Mouse (Mus musculus) mesoderm, embryonic 11.5 days (tissue): ENCODE results near the gene Gdf1.

Experiments
- DNase-seq: peaks from one replicate; pipeline ENCODE4 v3.0.0-alpha.2; 2012; ENCODE audit warnings: low read depth, low spot score

The Gdf1 gene

DNA sequence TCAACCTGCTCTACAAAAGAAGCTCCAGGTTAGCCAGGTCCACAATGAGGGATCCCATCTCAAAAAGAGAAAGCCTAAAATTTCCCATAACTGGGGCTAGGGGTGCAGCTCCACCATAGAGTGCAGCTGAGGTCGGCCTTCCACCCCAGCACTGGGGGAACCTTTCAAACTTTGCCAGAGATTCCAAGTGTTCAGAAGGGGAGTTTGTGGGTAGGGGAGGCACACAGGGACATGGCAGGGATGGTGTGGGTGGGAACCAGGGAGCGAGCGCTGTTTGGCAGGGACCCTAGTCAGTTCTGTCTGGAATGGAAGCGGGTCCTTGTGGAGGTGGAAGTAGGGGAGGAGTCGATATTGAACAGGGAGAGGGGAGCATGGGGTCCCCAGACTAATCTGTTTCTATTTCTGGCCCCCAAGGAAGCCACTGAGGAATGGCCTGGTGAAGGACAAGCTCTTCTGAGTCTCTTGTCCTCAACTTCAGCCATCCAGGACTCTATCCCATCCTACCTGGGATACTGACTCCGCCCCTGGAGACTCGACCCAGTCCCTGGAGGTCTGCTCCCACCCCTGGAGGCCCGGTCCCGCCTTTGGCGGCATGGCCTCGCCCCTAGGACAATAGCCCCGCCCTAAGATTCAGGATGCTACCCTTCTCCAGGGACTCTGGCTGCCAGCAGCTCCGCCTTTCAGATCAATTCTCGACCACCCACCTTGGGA, at the start of gene Gdf1:
Gene Gdf1, plus strand, starts transcription at position 694 of the 711 bp plus-strand sequence.
- peak; percentile 55 for DNase-seq

DNA sequence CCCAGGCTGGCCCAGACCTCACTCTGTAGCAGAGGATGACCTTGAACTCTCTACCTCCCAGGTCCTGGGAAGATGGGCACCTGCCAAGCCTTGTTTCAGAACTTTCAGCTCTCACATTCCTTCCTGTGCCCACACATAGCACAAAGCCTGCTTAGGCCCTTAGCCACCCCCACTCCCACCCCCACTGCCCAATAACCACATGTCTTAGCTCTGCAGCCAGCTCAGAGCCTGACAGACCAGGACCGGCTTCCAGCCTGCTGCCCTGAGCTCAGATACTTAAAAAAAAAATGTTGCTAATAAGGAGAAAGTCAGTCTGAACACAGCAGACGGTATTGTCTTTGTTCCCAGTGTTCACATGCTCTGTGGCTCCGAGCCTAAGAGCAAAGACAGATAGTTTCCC, 48.6 kb upstream of the Gdf1 start:
- DNase-seq: no peak

GRCm38 (mm10) chr8:70282603-70283135, 46.9 kb upstream of the Gdf1 start, which contains the start of gene Homer3:
Homer3 (plus strand) TSS chr8:70282827.
- peak; percentile 94 for DNase-seq

- peak; percentile 17 for DNase-seq
Measured at GRCm38 (mm10) chr8:70283136-70284077, 46.2 kb upstream of the Gdf1 start.

- no peak for DNase-seq
Measured at GRCm38 (mm10) chr8:70284421-70284820, 45.2 kb upstream of the Gdf1 start.

DNA sequence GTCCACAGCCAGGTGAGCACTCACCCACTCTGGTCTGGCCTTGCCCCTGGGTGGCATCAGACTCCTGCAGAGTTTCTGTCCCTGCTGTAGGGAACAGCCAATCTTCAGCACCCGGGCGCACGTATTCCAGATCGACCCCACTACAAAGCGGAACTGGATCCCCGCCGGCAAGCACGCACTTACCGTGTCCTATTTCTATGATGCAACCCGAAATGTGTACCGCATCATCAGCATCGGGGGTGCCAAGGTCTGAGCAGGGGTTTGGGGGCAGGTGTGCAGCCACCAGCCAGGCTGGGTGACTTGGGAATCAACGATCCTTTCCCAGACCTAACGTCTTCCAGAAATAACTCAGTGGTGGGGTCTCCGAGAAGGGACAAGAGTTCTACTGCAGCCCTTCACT, 44.3 kb upstream of the Gdf1 start:
- DNase-seq: no peak

DNA sequence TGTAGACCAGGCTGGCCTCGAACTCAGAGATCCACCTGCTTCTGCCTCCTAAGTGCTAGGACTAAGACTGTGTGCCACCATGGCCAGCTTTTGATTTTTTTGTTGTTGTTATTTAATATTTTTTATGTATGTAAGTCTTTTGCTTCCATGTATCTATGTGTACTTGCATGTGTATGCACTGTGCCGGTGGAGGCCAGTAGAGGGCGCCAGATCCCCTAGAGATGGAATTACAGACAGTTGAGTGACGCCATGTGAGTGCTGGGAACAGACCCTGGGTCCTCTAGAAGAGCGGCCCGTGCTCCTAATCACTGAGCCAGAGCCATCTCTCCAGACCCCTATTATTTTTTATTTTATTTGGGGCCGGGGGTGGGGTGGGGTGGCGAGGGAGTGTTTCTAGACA, 42.9 kb upstream of the Gdf1 start:
- DNase-seq: no peak

GRCm38 (mm10) chr8:70293988-70294405, 35.6 kb upstream of the Gdf1 start:
- no peak for DNase-seq

GRCm38 (mm10) chr8:70300881-70301280, 28.7 kb upstream of the Gdf1 start:
- no peak for DNase-seq

DNA sequence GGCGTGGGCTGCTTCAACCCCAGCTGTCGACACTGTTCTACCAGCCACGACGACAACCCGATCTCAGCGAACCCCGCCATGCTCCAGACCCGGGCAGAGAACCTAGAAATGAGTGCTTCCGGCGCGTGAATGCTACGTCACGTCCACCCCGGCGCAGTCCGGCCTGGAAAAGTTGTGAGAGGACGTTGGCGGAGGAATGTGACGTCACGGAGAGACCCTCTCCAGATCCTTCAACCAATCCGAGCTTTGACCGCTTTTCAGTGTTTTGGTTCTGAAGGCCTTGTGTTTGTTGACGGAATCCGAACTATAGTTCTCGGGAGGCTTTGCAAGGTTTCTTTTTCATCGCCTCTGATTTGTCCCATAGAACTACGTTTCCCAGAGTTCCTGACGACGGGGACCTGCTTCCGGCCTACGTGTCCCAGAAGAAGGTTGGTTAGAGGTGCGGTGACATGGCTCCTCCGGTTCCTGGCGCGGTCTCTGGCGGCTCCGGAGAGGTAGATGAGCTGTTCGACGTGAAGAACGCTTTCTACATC, 27.2 kb upstream of the Gdf1 start, which contains the start of the genes Ddx49 and Cope:
Gene Ddx49, minus strand, starts transcription at position 132 of the 533 bp plus-strand sequence.
Gene Cope, plus strand, starts transcription at position 161 of the 533 bp plus-strand sequence.
- DNase-seq: peak; percentile 95

DNA sequence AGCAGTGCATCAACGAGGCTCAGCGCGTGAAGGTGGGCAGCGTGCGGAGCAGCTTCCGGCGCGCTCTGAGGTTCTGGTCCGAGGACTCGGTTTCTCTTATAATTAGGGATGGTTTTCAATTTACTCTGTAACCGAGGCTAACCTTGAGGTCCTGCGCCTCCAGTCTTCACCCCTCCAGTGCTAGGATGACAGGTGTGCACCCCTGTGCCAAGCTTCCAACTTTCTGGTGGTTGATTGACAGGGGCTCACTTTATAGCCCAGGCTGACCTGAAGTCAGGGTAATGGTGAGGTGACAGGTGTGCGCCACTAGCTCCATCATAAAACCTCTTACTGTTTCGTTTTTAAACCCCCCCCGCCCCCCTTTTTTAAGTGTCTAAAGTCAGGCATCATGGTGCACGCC, 26.7 kb upstream of the Gdf1 start:
- no peak for DNase-seq

DNA sequence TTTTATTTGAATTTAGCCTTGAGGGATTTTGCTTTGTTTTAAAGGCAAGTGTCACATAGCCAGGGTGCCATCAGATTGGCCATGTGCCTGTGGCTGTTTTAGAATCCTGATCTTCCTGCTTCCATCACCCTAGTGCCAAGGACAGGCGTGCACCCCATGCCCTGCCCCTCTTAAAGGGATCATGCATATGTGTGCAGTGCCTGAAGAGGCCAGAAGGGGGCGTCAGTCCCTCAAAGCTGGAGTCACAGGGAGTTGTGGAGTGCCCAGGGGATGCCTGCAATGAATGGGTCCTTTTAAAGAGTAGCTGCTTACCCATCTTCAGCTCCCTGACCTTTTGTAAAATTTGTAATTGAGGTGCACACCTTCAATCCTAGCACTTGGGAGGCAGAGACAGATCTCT, 20.3 kb upstream of the Gdf1 start:
- peak; percentile 51 for DNase-seq

GRCm38 (mm10) chr8:70313399-70313798, 16.2 kb upstream of the Gdf1 start:
- DNase-seq: no peak

DNA sequence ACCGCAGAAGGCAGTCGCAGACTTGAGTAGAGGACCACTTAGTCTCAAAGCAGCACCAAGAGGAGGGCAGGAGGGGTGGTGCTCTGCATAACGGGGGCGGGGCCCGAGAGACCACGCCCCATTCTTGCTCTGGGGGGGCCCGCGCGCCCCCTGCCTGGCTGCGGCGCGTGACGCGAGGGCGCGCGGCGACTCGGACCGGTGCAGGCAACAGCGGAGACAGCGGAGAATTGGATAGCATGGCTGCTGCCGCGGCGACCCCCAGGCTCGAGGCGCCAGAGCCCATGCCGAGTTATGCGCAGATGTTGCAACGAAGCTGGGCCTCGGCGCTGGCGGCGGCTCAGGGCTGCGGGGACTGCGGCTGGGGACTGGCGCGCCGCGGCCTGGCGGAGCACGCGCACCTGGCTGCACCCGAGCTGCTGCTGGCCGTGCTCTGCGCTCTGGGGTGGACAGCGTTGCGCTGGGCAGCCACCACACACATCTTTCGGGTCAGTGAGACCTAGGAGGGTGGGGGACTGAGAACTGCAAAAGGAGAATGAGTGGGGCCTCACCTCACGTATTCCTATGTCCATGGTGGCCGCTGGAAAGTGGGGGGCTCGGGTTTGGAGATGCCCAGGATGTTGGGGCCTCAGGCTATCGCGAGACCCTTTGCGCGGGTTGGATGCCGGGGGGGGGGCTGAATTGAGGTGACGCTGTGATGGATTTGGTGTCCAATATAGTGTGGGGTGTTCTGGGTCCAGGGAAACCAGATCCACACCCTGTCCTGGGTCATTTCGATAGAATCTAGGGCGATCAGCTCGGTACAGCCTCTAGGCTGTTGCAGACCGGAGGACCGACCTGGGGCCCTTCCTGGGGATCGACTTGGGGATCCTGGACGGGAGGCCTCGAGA, 13.8 kb upstream of the Gdf1 start, which contains the start of gene Cers1:
Gene Cers1, plus strand, starts transcription at position 152 of the 887 bp plus-strand sequence.
- peak; percentile 73 for DNase-seq

DNA sequence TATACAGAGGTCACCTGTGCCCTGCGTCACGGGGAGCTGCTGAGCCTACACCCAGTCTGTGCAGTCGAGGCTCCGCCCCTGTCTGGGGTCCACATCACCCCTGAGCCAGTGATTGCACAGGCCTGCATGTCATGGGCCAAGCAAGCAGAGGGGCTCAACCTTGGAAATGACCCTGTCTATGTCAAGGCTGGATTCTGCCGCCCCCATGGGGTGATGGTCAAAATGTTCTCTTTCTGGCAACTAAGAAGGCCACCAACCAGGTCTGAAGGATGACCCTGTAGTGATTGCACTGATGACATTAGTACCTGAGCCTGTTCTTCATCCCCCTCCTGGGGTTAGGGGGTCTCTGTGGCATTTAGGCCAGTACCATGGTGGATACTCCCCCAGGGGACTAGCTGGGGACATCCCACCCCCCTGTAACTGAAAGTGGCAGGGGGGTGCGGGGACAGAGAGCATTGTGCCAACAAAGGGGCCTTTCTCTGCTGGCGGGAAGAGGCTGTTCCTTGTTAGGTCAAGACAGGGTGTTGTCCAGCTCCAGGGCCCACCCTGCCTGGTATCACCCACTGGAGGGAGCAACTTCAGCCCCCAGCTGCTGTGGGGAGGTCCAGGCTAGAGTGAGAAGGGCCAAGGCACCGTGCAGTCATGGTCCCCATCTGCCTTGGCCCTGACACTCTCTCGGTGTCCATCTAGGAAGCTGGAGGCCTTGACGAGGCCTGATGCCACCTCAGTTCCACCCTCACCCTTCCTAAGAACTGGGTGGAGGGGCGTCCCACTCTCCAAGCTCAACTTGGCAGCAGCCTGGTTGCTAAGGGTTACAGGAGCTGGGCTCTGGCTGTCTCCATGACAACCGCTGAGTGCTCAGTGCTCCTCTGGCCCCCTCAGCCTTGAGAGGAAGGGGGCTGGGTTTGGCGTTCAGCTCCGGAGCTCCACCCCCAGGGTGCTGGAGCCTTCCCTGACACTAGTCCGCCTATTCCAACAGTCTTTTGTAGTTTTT, 12.8 kb upstream of the Gdf1 start:
- DNase-seq: peak; percentile 90

- DNase-seq: no peak
Measured at GRCm38 (mm10) chr8:70317872-70318271, 11.7 kb upstream of the Gdf1 start.

- no peak for DNase-seq
Measured at GRCm38 (mm10) chr8:70323716-70324115, 5.9 kb upstream of the Gdf1 start.

DNA sequence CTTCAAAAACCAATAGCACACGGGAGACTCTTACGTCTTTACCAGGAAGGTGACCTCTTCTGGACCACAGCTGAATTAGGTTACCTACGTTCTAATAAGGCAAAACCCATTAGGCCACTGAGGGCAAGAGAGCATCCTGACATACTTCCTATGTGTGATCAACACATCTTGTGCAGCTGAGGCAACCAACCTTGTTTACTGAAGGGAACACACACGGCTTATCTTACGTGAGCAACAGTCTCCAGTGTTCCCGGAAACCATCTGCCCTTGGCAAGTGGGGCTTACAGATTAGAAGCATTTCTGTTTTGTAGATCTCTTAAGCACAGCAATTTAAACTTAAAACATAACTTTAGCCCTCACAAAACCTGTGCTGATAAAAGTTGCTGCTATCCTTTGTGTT, 2.1 kb upstream of the Gdf1 start:
- no peak for DNase-seq
